Mouse (Mus musculus): ENCODE measurements around the gene A830018L16Rik.

DNA sequence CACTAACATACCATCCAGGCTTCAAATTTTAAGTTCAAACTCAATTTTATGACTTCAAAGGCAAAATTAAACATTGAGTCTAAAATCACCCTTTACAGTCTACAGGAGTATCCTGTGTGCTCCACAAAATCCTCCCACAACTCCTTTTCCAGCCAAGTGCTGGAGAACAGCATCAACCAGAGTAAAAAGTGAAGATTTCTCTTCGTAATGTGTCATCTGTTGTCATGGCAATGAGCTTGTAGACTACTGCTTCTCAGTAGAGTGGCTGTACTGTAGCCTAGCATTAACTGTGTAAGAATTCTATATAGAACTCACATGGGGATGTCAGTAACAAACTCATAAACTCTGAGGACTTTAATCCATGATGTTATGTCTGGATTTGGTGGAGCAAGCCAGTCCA lies 596.7 kb downstream of the A830018L16Rik start:
- TF ChIP-seq CTCF (IDR thresholded peaks at IDR 0.05; ENCODE audit: low read depth) (no peak), EP300 (IDR thresholded peaks at IDR 0.05; ENCODE audit: low read depth) (no peak)

Measured in heart, postnatal 0 days (tissue).